Mouse (Mus musculus) ES-E14 (cell line): ENCODE data around the gene Aox1.

ENCODE experiments used
- CHD2 ChIP-seq: IDR thresholded peaks from 2 replicates; pipeline ENCODE4 v1.6.1; 2014; ENCODE audit warnings: mild to moderate bottlenecking, low read depth, low read length, inconsistent platforms
- HCFC1 ChIP-seq: IDR thresholded peaks from 2 replicates; pipeline ENCODE4 v1.6.1; 2012; ENCODE audit warnings: low read length, inconsistent platforms, borderline replicate concordance; ENCODE audit not compliant: insufficient read depth
- ZC3H11A ChIP-seq: IDR thresholded peaks from 2 replicates; pipeline ENCODE4 v1.6.1; 2012; ENCODE audit warnings: low read depth, mild to moderate bottlenecking, inconsistent platforms, low read length, borderline replicate concordance
- ZNF384 ChIP-seq: IDR thresholded peaks from 2 replicates; pipeline ENCODE4 v1.6.1; 2012; ENCODE audit warnings: low read depth, low read length, inconsistent platforms

- TF ChIP-seq ZC3H11A (no peak), ZNF384 (no peak), HCFC1 (no peak), CHD2 (no peak)
These were observed 2.0 kb upstream of the Aox1 start for GRCm38 (mm10) chr1:58027707-58028106.
